Mouse (Mus musculus) liver, postnatal 0 days (tissue): Measurements from ENCODE around the gene Emilin1. TPM values are rescaled to one million over a fixed set of nuclear protein-coding genes. Genes with fewer than 3 reads are reported as not detected.

Experiments
- ATAC-seq: fragments of 200-750 bp; cut with Nextera tagmentation; 2 replicates; pipeline ENCODE4 v1.8.0; 2017; ENCODE audit warnings: mild to moderate bottlenecking, moderate library complexity
- DNase-seq: peaks from one replicate; pipeline ENCODE4 v3.0.0-alpha.2; 2016
- H3K27ac ChIP-seq: fragments of 300-500 bp; sonication (generic); 2 replicates; pipeline ENCODE4 v1.5.1; 2014; ENCODE audit warnings: antibody characterized with exemption, moderate library complexity, mild to moderate bottlenecking, low read depth
- H3K27me3 ChIP-seq: fragments of 300-500 bp; sonication (generic); 2 replicates; pipeline ENCODE4 v1.6.1; 2014; ENCODE audit warnings: low read length, control low read depth, mixed read lengths; ENCODE audit not compliant: insufficient read depth
- H3K36me3 ChIP-seq: fragments of 300-500 bp; sonication (generic); replicated peaks from 2 replicates; pipeline ENCODE4 v1.6.1; 2014; ENCODE audit warnings: mild to moderate bottlenecking, control low read depth, low read length, moderate library complexity, mixed read lengths; ENCODE audit not compliant: insufficient read depth
- H3K4me1 ChIP-seq: fragments of 300-500 bp; sonication (generic); 2 replicates; pipeline ENCODE4 v1.6.1; 2014; ENCODE audit warnings: antibody characterized with exemption, mild to moderate bottlenecking, control low read depth; ENCODE audit not compliant: insufficient read depth
- H3K4me2 ChIP-seq: fragments of 300-500 bp; sonication (generic); 2 replicates; pipeline ENCODE4 v1.6.1; 2014; ENCODE audit warnings: low read depth, mild to moderate bottlenecking, low read length, moderate library complexity, mixed read lengths
- H3K4me3 ChIP-seq: fragments of 300-500 bp; sonication (generic); 2 replicates; pipeline ENCODE4 v1.5.1; 2014; ENCODE audit warnings: low read depth, low read length
- H3K9ac ChIP-seq: fragments of 300-500 bp; sonication (generic); replicated peaks from 2 replicates; pipeline ENCODE4 v1.6.1; 2014; ENCODE audit warnings: mild to moderate bottlenecking, moderate library complexity
- H3K9me3 ChIP-seq: fragments of 300-500 bp; sonication (generic); 2 replicates; pipeline ENCODE4 v1.6.1; 2016; ENCODE audit warnings: mild to moderate bottlenecking, control low read depth, low read length, mixed read lengths
- CTCF ChIP-seq: sonication (generic); IDR thresholded peaks from 2 replicates; pipeline ENCODE4 v1.5.1; 2016; ENCODE audit warnings: antibody characterized with exemption, low read depth
- EP300 ChIP-seq: IDR thresholded peaks from 2 replicates; pipeline ENCODE4 v1.6.1; 2016; ENCODE audit warnings: antibody characterized with exemption, low read depth, mild to moderate bottlenecking
- WGBS: fragments of 180-500 bp; shearing (Covaris S2); extraction: QIAGEN DNeasy Blood & Tissue Kit; methylation state at CpG from one replicate; pipeline ENCODE4 v1.1.7; 2014; ENCODE audit not compliant: insufficient replicate concordance; 5-methylcytosine and 5-hydroxymethylcytosine counted together
- polyA plus RNA-seq: library from polyadenylated mRNA; unstranded; fragments of >200 nt; fragmentation: Nextera tagmentation; extraction: Ambion mirVana; gene quantifications from 2 replicates; pipeline ENCODE4 v1.2.1, GENCODE M21; 2015

The Emilin1 gene
- polyA plus RNA-seq, 1 experiment from 2014 or later: 30.9 TPM

DNA sequence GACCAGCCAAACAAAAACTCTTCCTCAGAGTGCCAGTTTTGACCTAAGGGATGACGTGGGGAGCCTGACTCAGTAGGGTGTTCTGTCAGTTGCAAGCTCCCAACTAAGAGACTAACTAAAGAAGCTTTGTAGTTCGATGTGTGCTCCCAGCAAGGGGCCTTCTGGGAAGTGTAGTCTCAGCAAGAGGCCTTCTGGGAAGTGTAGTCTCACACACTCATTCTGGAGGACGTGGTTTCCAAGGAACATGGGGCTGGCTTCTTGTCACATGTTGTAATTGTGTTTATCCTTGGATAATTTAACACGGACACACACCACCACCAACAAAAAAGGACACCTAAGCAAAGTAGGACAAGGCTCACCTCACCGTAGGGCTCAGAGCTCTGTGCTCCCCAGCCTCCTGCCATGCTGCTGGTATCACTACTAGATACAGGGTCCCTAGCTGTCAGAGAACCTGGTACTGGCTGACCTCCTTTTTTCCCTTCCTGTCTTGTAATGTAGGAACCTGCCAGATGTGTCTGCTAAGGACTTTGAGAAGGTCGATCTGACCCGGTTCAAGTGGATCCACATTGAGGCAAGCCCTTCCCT is 14.8 kb downstream of the Emilin1 start:
- H3K9ac ChIP-seq: no peak overlapping the region
- DNase-seq (no peak), ATAC-seq (peak; percentile 30; the same call in 1 of the 2 replicates)
- no peaks in the 10 kb centered on the region for H3K9me3 ChIP-seq
- H3K4me3 ChIP-seq: no peak overlapping the region
- no peak for TF ChIP-seq EP300
- TF ChIP-seq CTCF: no peak
- H3K4me2 ChIP-seq: 0 out of 2 replicates have a peak overlapping the region, but pooled peaks have one; percentile 7
- 50% methylated on average over 7 of the region's 7 CpGs for WGBS
- no peak overlapping the region for H3K27ac ChIP-seq
- H3K4me1 ChIP-seq: peaks cover 7% of the 10 kb centered on the region
- no peaks in the 10 kb centered on the region for H3K27me3 ChIP-seq
- peaks cover 6% of the 10 kb centered on the region; the same call in 1 of the 2 replicates for H3K36me3 ChIP-seq

GRCm38 (mm10) chr5:30930121-30930520 is 16.9 kb downstream of the Emilin1 start:
- peak; percentile 72 for DNase-seq
- no peak for ATAC-seq
- Histone ChIP-seq H3K27me3 (no peaks in the 10 kb centered on the region), H3K36me3 (peaks cover 6% of the 10 kb centered on the region; the same call in 1 of the 2 replicates), H3K4me3 (no peak overlapping the region), H3K4me1 (no peaks in the 10 kb centered on the region; the same call in 1 of the 2 replicates), H3K9me3 (no peaks in the 10 kb centered on the region), H3K27ac (no peak overlapping the region), H3K9ac (no peak overlapping the region), H3K4me2 (no peak overlapping the region)
- peak; percentile 73 for TF ChIP-seq CTCF
- no peak for TF ChIP-seq EP300
- 51% methylated on average over 4 of the region's 4 CpGs for WGBS

- no peak overlapping the region for H3K4me3 ChIP-seq
- no peak for ATAC-seq
- H3K9ac ChIP-seq: no peak overlapping the region
- no peak for DNase-seq
- H3K4me1 ChIP-seq: no peaks in the 10 kb centered on the region; the same call in 1 of the 2 replicates
- peaks cover 6% of the 10 kb centered on the region; the same call in 1 of the 2 replicates for H3K36me3 ChIP-seq
- no peak overlapping the region for H3K27ac ChIP-seq
- H3K27me3 ChIP-seq: no peaks in the 10 kb centered on the region
- WGBS: 78% methylated on average over 6 of the region's 6 CpGs
- no peaks in the 10 kb centered on the region for H3K9me3 ChIP-seq
- no peak overlapping the region for H3K4me2 ChIP-seq
- TF ChIP-seq EP300 (no peak), CTCF (no peak)
Observed at GRCm38 (mm10) chr5:30930846-30931245, 17.6 kb downstream of the Emilin1 start.

DNA sequence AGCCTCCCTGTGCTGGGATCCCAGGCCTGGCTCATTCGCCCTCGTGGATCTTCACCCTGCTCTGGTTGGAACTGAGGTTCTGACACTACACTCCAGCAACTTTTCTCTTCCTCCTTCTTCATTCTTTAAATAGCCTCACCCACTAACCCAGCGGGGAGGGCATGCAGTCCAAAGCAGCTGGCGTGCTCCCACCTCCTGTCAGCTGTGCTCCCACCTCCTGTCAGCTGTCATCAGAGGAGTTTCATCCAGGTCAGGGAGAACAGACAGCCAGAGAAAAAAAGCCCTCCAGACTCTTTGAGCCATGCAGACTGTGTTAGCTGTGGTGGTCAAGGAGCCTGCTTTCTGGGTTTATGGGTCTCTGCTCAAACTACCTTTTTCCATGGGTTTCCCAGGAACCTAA is 18.2 kb downstream of the Emilin1 start:
- no peak overlapping the region for H3K9ac ChIP-seq
- no peaks in the 10 kb centered on the region for H3K9me3 ChIP-seq
- peaks cover 6% of the 10 kb centered on the region; the same call in 1 of the 2 replicates for H3K36me3 ChIP-seq
- WGBS: 68% methylated on average over 4 of the region's 4 CpGs
- H3K4me1 ChIP-seq: no peaks in the 10 kb centered on the region; the same call in 1 of the 2 replicates
- TF ChIP-seq CTCF (no peak), EP300 (no peak)
- no peaks in the 10 kb centered on the region for H3K27me3 ChIP-seq
- no peak overlapping the region for H3K4me2 ChIP-seq
- ATAC-seq (no peak), DNase-seq (no peak)
- no peak overlapping the region for H3K27ac ChIP-seq
- no peak overlapping the region for H3K4me3 ChIP-seq

GRCm38 (mm10) chr5:30933705-30934104 is 20.5 kb downstream of the Emilin1 start:
- no peaks in the 10 kb centered on the region for H3K9me3 ChIP-seq
- ATAC-seq: no peak
- TF ChIP-seq CTCF: no peak
- TF ChIP-seq EP300: no peak

DNA sequence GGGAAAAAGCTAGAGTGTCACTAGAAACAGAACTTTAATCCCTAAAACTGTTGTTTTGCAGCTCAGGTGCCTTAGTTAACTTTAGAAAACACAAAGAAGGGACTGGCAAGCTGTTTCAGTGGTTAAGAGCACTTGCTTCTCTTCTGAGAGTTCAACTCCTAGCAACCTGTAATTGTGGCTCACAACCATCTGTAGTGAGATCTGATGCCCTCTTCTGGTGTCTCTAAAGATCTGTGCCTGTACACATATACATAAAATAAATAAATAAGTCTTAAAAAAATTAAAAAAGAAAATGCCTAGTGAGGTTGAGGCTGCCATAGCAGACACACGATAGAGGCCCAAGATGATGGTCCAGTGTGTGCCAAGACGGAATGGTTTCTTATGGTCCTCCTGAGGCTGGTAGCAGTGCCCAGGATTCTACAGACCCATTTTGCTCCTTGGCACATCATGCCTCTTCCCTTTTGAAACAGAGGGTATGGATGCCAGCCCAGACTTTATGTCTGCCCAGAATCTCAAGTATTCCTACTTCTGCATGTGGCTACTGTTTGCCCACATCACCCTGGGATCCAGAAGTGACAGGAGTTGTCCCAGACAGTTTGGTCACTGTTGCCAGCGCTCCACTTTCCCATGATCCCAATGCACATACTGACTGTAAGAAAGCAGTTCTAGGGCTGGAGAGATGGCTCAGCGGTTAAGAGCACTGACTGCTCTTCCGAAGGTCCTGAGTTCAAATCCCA is 21.7 kb downstream of the Emilin1 start:
- no peaks in the 10 kb centered on the region for H3K4me1 ChIP-seq
- H3K27ac ChIP-seq: no peak overlapping the region
- H3K4me3 ChIP-seq: no peak overlapping the region
- 80% methylated on average over 5 of the region's 5 CpGs for WGBS
- DNase-seq (no peak), ATAC-seq (no peak)
- TF ChIP-seq EP300: no peak
- peak; percentile 24; the same call in 1 of the 2 replicates for TF ChIP-seq CTCF
- no peak overlapping the region for H3K4me2 ChIP-seq
- H3K36me3 ChIP-seq: 0 out of 2 replicates have a peak, but pooled peaks cover 2% of the 10 kb centered on the region
- no peak overlapping the region for H3K9ac ChIP-seq
- H3K9me3 ChIP-seq: no peaks in the 10 kb centered on the region
- H3K27me3 ChIP-seq: no peaks in the 10 kb centered on the region

More at GRCm38 (mm10) chr5:30933705-30934104, 20.5 kb downstream of the Emilin1 start:
- Histone ChIP-seq H3K27ac (no peak overlapping the region), H3K4me3 (no peak overlapping the region), H3K4me2 (no peak overlapping the region), H3K36me3 (peaks cover 2% of the 10 kb centered on the region; the same call in 1 of the 2 replicates), H3K9ac (no peak overlapping the region), H3K27me3 (no peaks in the 10 kb centered on the region), H3K4me1 (no peaks in the 10 kb centered on the region)
- DNase-seq: no peak
- whole genome bisulfite sequencing: 71% methylated on average over 5 of the region's 5 CpGs
